Mouse (Mus musculus): ENCODE measurements at regions not wholly inside any gene's neighbourhood (a gene's known extent, or its start where the extent isn't known, plus 50 kb on each side); places are given as distances from the start of the nearest gene placed in this dataset.

DNA sequence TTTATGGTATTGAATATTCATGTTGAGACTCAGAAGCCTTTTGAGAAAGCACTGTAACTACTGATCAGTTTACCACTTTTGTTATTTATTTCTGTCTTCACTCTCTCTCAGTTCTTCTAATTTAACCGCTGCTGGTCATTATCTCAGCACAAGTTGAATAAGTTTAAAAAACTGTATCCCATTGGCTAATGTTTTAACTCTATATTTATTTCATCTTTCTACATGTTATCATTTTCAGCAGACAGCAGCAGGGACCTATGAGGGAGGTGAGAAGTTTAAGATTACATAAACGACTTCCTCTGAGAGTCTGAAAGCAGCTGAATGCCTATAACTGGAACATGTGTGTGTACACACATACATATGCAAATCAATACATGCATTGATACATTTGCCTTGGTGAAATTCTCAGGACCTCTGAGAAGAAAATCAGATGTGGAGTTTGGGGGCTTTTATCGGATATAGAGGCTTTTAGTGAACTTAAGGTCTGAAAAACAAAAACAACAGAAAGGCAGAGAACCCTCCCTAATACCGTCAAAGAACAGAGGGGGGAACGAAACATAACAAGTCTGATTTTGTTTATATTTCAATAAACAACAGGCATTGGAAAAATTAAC lies 72.5 kb upstream of the Jade1 start:
- TF ChIP-seq CTCF (IDR thresholded peaks at IDR 0.05; ENCODE audit: low read depth, low read length): no peak
- TF ChIP-seq GATA1 (IDR thresholded peaks at IDR 0.05; ENCODE audit: borderline replicate concordance, low read length): no peak
- no peak for TF ChIP-seq POLR2AphosphoS5 (IDR thresholded peaks at IDR 0.05; ENCODE audit: insufficient replicate concordance, low read depth, low read length)
- TF ChIP-seq TAL1 (conservative IDR thresholded peaks at IDR 0.05; ENCODE audit: low read depth, low read length): no peak
- no peak for TF ChIP-seq GATA2 (IDR thresholded peaks at IDR 0.05; ENCODE audit: borderline replicate concordance, low read depth, low read length)
